Mouse (Mus musculus) Patski (cell line): Measurements from ENCODE around the gene Ptger4. TPM values are rescaled to one million over a fixed set of nuclear protein-coding genes. Genes with fewer than 3 reads are reported as not detected.

Experiments used
- ATAC-seq: fragments of 100-300 bp; one replicate; pipeline ENCODE4 v1.8.0; 2021
- CTCF ChIA-PET: fragments of 350-600 bp; sonication (Branson Sonifier 250); formaldehyde crosslinking; loops from one replicate; lab custom pipeline; 2022; ENCODE audit warnings: inconsistent platforms; lab: Charles Lee
- POLR2A ChIA-PET: fragments of 350-600 bp; sonication (Branson Sonifier 250); formaldehyde crosslinking; loops from one replicate; lab custom pipeline; 2022; ENCODE audit warnings: antibody characterized with exemption, inconsistent platforms; lab: Charles Lee
- DNase-seq: peaks from one replicate; pipeline ENCODE4 v3.0.0-alpha.2; 2011; ENCODE audit warnings: low read depth, low spot score
- H3K27me3 ChIP-seq: fragments of 371-371 bp; one replicate; pipeline ENCODE4 v1.5.1; 2021
- CTCF ChIP-seq: fragments of 100-300 bp; IDR thresholded peaks from one replicate; pipeline ENCODE4 v1.5.1; 2021
- in situ Hi-C: fragments of 300-500 bp; cut with MboI; formaldehyde crosslinking; loops from 3 replicates; pipeline ENCODE4 v1.11.1; 2018; ENCODE audit warnings: low pct_unique_long_range_greater_than_20kb, mixed read lengths
- polyA plus RNA-seq: library from polyadenylated mRNA; unstranded; gene quantifications from one replicate; pipeline ENCODE4 v1.2.3, GENCODE M21; 2021

Ptger4 gene
- polyA plus RNA-seq, 1 experiment from 2014 or later, result 4.8 TPM

DNA sequence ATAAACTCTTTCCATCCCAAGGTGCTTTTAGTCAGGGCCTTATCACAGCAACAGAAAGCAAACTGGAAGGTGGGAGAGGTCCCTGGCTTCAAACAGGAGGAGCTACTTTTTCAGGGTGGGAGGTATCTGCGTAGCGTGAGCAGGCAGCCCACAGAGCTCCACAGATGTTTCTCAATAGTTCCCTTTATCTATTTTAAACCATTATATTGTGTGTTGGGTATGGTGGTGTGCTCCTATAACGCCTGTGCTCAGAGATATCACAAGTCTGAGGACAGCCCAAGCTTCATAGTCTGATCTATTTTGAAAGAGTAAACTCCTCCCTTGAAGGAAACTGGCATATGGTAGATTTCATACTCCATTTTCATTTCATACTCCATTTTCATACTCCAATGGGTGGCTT lies 17.0 kb upstream of the Ptger4 start:
- ATAC-seq, result no peak
- in situ Hi-C loops, result no loop called here
- no peak for TF ChIP-seq CTCF
- ChIA-PET POLR2A (no interaction called here), CTCF (interaction anchor here (1.9 kb wide), 1 partner anchor 10 kb away, joined by 4 read pairs; no protein-coding TSS in a partner anchor)
- no peak for DNase-seq
- H3K27me3 ChIP-seq, result no peaks in the 10 kb centered on the region

DNA sequence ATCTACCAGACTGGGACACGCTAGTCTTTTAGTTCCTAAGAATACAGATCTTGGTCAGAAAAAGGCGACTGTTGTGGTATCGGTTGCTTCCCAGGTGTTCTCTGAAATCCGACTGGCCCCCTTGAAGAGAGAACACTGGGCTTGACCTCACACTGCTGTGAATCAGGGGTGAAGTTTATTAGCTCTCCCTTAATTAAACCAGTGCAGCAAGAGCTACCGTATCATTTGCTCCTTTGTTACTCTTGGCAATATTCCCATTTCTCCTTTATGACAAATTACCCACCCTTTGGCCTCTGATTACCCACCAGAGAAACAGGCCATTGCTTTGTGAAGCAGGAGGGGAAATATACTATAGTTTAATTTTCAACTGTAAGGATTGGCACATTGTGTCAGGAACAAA lies 16.2 kb upstream of the Ptger4 start:
- in situ Hi-C loops, result no loop called here
- CTCF ChIA-PET, result interaction anchor here (1.9 kb wide), 1 partner anchor 9 kb away, joined by 4 read pairs; no protein-coding TSS in a partner anchor
- ATAC-seq (no peak), DNase-seq (no peak)
- TF ChIP-seq CTCF, result no peak
- H3K27me3 ChIP-seq, result no peaks in the 10 kb centered on the region
- POLR2A ChIA-PET, result no interaction called here

DNA sequence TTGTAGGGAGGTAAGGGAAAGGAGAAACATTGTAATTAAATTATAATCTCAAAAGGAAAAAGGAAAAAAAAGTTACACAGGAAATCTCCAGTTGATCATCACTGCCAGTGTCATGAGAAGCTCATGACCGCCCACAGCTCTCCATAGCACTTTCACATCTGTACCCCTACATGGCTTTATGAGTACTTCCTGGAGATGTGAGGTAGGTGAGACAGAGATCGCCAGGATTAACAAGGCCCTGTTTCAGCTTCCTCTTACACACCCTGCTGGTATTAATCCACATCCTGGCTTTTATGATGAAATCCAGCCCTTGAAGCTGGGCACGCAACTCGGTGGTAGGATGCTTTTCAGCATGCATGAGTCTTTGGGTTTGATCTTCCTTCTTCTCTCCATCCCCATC lies 6.2 kb upstream of the Ptger4 start:
- DNase-seq, result no peak
- ChIA-PET CTCF (interaction anchor here (1.5 kb wide), 1 partner anchor 10 kb away, joined by 4 read pairs; no protein-coding TSS in a partner anchor), POLR2A (no interaction called here)
- H3K27me3 ChIP-seq, result no peaks in the 10 kb centered on the region
- in situ Hi-C loops, result no loop called here
- no peak for TF ChIP-seq CTCF
- no peak for ATAC-seq

DNA sequence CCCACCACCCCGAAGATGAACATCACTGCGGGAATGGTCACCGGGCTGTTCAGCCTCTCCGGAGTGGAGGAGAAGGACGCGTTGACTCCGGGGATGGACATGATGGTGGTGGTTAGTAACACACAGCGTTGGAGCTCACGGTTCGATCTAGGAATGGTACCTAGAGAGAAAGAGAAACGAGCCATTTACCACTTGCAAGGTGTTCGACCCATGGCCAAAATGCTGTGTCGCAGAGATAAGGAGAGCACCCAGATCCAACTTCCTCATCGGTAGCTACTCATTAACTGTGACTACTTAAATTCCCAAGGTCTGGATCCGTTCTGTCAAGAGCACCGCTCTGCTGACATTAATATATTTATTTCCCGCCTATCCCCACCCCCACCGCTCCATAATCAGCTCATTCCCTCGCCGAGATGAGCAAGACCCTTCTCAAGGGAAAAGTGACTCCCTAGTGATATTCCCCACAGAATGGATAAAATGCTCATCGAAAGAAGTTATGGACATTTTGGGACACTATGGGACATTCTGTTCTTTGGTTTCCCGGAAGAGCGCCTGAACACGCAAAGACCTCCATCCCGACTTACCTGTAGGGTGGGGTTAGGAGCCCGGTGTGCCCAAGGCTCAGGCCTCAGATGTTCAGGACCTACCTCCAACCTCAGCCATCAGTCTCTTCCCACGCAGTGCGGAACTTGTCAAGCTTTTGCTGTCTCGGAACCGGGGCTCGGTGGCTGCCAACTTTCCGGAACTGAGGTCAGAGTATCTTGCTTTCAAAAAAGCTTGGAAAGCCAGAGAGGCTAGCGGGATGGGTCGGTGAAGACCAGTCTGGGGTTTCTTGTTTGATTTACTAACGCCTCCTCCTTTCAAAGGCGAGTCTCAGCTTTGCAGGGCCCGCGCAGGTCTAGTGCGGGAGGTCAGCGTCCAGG lies 690 bp downstream of the Ptger4 start:
- CTCF ChIA-PET, result no interaction called here

DNA sequence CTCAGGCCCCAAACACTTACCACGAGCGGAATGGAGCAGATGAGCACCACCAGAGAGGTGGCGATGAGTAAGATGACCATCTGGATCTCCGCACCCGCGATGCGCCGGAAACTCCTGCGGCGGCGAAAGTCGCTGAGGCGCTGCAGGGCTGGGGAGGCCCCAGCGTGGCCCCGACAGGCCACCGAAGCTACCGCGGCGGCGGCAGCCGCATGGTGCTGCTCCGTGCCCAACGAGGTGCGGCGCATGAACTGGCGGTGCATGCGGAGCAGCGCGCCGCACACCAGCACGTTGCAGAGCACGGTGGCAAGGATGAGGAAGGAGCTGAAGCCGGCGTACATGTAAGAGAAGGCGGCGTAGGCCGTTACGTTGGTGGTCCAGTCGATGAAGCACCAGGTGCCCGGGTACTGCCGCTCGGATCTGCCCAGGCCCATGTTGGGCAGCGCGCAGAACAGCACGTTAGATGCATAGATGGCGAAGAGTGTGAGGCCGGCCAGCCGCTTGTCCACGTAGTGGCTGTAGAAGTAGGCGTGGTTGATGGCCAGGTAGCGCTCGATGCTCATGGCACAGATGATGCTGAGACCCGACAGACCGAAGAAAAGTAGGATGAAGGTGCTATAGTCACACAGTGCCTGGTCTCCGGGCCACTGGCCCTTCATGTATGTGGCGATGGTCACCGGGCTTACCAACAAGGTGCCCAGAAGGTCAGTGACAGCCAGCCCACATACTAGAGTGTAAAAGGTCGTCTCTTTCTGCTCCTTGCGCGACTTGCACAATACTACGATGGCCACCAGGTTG lies 1.5 kb downstream of the Ptger4 start:
- POLR2A ChIA-PET, result no interaction called here
- no peak for DNase-seq
- in situ Hi-C loops, result loop anchor here (25.0 kb wide), 1 partner anchor 1320 kb away; no protein-coding TSS in a partner anchor
- no peaks in the 10 kb centered on the region for H3K27me3 ChIP-seq
- no peak for TF ChIP-seq CTCF
- CTCF ChIA-PET, result interaction anchor here (10.1 kb wide), 1 partner anchor 839 kb away, joined by 72 read pairs; no protein-coding TSS in a partner anchor
- ATAC-seq, result no peak

More for the DNA sequence above, 690 bp downstream of the Ptger4 start:
- in situ Hi-C loops, result loop anchor here (25.0 kb wide), 1 partner anchor 1319 kb away; no protein-coding TSS in a partner anchor
- H3K27me3 ChIP-seq, result no peaks in the 10 kb centered on the region
- ATAC-seq (no peak), DNase-seq (no peak)
- TF ChIP-seq CTCF, result no peak
- POLR2A ChIA-PET, result interaction anchor here (0.7 to 1.0 kb wide), 3 partner anchors 9 to 57 kb away, joined by 3 read pairs; no protein-coding TSS in a partner anchor

DNA sequence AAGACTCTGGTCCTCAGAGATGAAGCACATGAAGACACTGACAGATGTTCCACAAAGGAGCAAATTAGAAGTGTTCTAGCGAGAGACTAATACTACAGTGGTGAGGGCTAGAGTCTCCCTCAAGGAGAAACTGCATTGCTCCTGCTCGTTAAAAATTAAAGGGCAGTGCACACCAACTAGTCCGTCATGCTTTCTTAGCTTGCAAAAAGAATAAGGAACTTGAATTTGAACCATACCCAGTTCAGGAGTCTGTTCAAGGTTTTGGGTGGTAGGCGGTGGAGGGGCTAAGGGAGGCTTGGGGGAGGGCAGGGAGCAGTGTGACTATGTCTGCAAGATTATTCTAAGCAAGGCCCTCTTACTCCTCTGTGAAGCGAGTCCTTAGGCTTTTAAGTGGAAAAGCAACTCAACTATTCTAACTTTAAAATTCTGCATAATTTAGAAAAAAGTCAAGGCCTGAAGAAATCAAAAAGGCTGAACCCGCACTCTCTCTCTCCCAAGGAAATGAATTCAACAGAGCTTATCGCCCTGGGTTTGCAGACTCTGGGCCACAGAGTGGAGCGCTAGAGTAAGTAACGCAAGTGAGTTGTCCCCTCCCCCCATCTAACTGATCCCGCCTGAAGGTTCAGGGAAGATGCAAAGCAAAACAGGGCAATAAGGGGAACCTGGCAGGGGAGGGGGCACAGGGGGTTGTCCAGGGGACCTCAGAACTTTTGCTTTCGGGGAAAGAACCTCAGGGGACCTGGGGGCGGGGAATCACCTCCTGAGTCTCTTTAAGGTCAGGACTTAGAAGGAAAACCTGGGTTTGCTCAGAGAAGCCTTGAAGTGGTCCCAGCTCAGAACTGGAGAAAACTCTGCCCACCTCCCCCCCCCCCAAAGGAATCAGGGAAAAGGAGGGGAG lies 2.4 kb downstream of the Ptger4 start:
- DNase-seq (no peak), ATAC-seq (no peak)
- in situ Hi-C loops, result loop anchor here (25.0 kb wide), 1 partner anchor 1321 kb away; no protein-coding TSS in a partner anchor
- CTCF ChIA-PET, result interaction anchor here (1.1 to 10.1 kb wide), 4 partner anchors 47 to 840 kb away, joined by 3 to 97 read pairs (median 38); partner anchors contain the start of gene Ttc33
- POLR2A ChIA-PET, result interaction anchor here (0.6 kb wide), 1 partner anchor 535 kb away, joined by 4 read pairs; no protein-coding TSS in a partner anchor
- no peak for TF ChIP-seq CTCF
- no peaks in the 10 kb centered on the region for H3K27me3 ChIP-seq

DNA sequence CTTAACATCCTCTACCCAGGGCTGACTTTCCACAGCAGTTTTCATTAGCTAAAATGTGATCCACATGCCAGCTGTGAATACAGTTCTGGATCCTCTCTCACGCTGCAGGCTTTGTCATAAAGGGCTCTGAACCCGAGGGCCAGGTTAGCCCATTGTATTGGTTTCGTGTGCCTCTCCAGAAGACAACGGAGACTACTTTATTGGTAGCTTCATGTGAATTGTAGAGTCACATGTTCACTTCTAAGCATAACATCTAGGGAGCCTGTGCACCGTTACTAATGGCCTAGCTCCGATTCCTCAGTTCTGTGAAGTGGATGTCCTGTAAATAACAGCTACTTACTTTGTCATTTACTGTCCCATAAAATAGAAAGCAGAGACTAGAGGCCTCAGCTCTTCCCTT lies 3.6 kb downstream of the Ptger4 start:
- in situ Hi-C loops, result loop anchor here (25.0 kb wide), 1 partner anchor 1322 kb away; no protein-coding TSS in a partner anchor
- POLR2A ChIA-PET, result no interaction called here
- no peaks in the 10 kb centered on the region for H3K27me3 ChIP-seq
- CTCF ChIA-PET, result interaction anchor here (1.0 to 10.1 kb wide), 9 partner anchors 16 to 841 kb away, joined by 3 to 97 read pairs (median 3); partner anchors contain the start of gene Ttc33
- no peak for TF ChIP-seq CTCF
- DNase-seq (no peak), ATAC-seq (no peak)

DNA sequence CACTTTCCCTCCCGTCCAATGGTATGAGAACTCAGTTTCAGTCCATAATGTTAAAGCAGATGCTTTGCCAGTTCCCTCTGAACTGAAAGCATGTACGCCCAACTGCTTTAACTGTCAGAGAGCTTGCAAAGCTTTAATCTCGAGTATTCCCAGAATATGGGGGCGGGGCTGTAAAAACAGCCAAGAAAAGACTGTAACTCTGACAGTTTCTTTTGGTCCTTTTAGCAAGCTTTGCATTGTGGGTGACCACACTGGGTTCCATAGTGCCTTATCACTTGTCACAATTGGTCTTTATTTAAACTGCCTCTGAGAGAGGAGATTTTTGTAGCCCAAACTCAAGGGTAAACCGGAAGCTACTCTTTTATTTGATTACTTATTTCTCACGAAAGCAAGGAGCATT lies 4.1 kb downstream of the Ptger4 start:
- ChIA-PET CTCF (interaction anchor here (1.0 to 10.1 kb wide), 7 partner anchors 16 to 842 kb away, joined by 3 to 97 read pairs (median 3); no protein-coding TSS in a partner anchor), POLR2A (interaction anchor here (0.6 kb wide), 1 partner anchor 1162 kb away, joined by 4 read pairs; no protein-coding TSS in a partner anchor)
- ATAC-seq (no peak), DNase-seq (no peak)
- no peaks in the 10 kb centered on the region for H3K27me3 ChIP-seq
- in situ Hi-C loops, result loop anchor here (5.0 to 25.0 kb wide), 5 partner anchors 48 to 1322 kb away; no protein-coding TSS in a partner anchor
- TF ChIP-seq CTCF, result no peak

DNA sequence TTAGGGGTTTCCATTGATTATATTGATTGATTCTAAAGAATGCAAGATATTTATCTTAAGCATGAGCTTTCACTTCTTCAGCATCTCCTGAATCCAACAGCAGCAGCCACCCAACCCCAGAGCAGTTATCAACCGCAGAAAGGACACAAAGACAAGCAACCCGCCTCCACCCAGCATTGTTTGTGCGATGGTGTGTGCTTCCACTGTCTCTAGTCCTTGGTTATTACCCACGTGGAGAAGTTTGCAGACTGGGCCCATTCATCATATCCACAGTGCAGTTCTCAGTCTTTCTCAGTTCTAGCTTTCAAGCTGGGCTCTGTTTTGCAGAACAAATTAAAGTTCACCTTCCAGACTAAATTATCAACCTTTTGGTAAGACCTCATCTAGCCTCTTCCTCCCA lies 4.6 kb downstream of the Ptger4 start:
- DNase-seq (no peak), ATAC-seq (no peak)
- POLR2A ChIA-PET, result interaction anchor here (0.6 kb wide), 2 partner anchors 916 to 1162 kb away, joined by 4 read pairs; no protein-coding TSS in a partner anchor
- no peak for TF ChIP-seq CTCF
- no peaks in the 10 kb centered on the region for H3K27me3 ChIP-seq
- in situ Hi-C loops, result loop anchor here (5.0 to 25.0 kb wide), 5 partner anchors 47 to 1323 kb away; no protein-coding TSS in a partner anchor
- CTCF ChIA-PET, result interaction anchor here (1.0 to 10.1 kb wide), 6 partner anchors 32 to 842 kb away, joined by 3 to 97 read pairs (median 4); no protein-coding TSS in a partner anchor
